Mouse (Mus musculus) ES-Bruce4 (cell line): ENCODE results near the gene Vps8.

Experiments
- CTCF ChIP-seq: IDR thresholded peaks from one replicate; pipeline ENCODE4 v1.8.1; 2011; ENCODE audit warnings: low read depth, low read length
- POLR2A ChIP-seq: IDR thresholded peaks from one replicate; pipeline ENCODE4 v1.8.1; 2011; ENCODE audit warnings: low read length; ENCODE audit not compliant: insufficient read depth

- TF ChIP-seq POLR2A (no peak), CTCF (no peak)
Measured at GRCm38 (mm10) chr16:21536240-21537005, 113.5 kb downstream of the Vps8 start.
